Mouse (Mus musculus): ENCODE results near the gene 4930550L24Rik. TPM values are rescaled to one million over a fixed set of nuclear protein-coding genes. Genes with fewer than 3 reads are reported as not detected.

The 4930550L24Rik gene
- total RNA-seq (2021) = not detected

DNA sequence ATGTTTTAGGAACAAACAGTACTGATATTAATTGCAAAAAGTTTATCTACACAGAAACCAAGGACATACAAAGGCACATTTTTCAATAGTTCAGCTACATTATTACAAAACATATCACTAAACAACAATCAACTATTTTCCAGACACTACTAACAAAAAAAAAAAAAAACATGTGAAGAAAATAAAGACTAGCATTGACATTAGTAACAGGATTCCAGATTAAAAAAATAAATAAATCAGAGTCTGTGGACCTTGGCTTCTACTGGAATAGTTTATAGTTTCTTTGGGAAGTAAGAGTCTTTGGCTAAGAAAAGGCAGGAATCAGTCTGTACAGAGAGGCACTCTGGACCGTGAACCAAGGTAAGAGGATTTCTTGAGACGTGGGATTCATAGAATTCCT is at the start of gene 4930550L24Rik:
TSS of gene 4930550L24Rik (plus strand) at position 301 of the 400 bp plus-strand sequence.
- DNase-seq = no peak
- intact Hi-C loops (cut with DNase I) = no loop called here

GRCm38 (mm10) chrX:58900753-58901152 is 8.4 kb upstream of the 4930550L24Rik start:
- no peak for DNase-seq
- intact Hi-C loops (cut with DNase I) = no loop called here

DNA sequence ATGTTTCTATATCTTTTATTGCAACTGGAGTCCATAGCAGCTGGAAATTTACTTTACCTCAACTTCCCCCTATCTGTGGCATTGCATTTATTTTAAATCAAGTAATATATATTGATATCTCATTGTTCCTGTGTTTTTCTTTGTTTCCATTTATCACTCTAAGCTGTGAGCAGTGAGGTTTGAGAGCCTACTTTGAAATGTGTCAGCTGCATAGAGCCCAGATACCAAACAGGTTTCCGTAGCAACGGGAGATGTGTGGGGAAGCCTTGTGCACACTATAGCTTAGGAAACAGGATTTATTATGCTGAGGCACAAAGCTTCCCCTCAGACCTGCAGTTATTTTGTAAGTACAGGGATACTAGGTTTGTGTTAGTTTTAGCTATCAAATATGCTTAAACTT is 58.8 kb downstream of the 4930550L24Rik start:
- no peak for DNase-seq
- intact Hi-C loops (cut with DNase I) = no loop called here

All from left cerebral cortex, postnatal 4 days (tissue).